Mouse (Mus musculus) liver, embryonic 14.5 days (tissue): ENCODE data around the gene Pnpla3. TPM values are rescaled to one million over a fixed set of nuclear protein-coding genes. Genes with fewer than 3 reads are reported as not detected.

Experiments
- ATAC-seq: fragments of 200-750 bp; cut with Nextera tagmentation; 2 replicates; pipeline ENCODE4 v1.8.0; 2017; ENCODE audit warnings: moderate number of reproducible peaks, mild to moderate bottlenecking, moderate library complexity; ENCODE audit not compliant: insufficient read depth
- DNase-seq, 3 experiments: peaks; one replicate each; pipeline ENCODE4 v3.0.0-alpha.2; 2012 to 2013; ENCODE audit warnings: low read depth in 3 of 3, low spot score in 3 of 3
- H3K27ac ChIP-seq: fragments of 300-500 bp; sonication (generic); 2 replicates; pipeline ENCODE4 v1.5.1; 2014; ENCODE audit warnings: moderate library complexity, mild to moderate bottlenecking, control low read depth, inconsistent platforms
- H3K27me3 ChIP-seq: fragments of 300-500 bp; sonication (generic); 2 replicates; pipeline ENCODE4 v1.6.1; 2014; ENCODE audit warnings: mild to moderate bottlenecking, low read length, moderate library complexity; ENCODE audit not compliant: control insufficient read depth, insufficient read depth
- H3K36me3 ChIP-seq: fragments of 300-500 bp; sonication (generic); replicated peaks from 2 replicates; pipeline ENCODE4 v1.6.1; 2014; ENCODE audit warnings: low read depth; ENCODE audit not compliant: control insufficient read depth, insufficient read depth
- H3K4me1 ChIP-seq, 2 experiments: fragments of 200-500 bp in 1 of 2; fragments of 300-500 bp in 1 of 2; sonication (generic) in 1 of 2; replicated peaks; 2 replicates each; pipeline ENCODE4 v1.6.1; 2012 to 2014; ENCODE audit warnings: antibody characterized with exemption in 1 of 2, inconsistent platforms in 1 of 2, low read length in 1 of 2; ENCODE audit not compliant: control insufficient read depth in 2 of 2, insufficient read depth in 2 of 2
- H3K4me2 ChIP-seq: fragments of 300-500 bp; sonication (generic); 2 replicates; pipeline ENCODE4 v1.6.1; 2014; ENCODE audit warnings: low read depth, mild to moderate bottlenecking, control low read depth, moderate library complexity
- H3K4me3 ChIP-seq, 2 experiments: fragments of 200-500 bp in 1 of 2; fragments of 300-500 bp in 1 of 2; sonication (generic) in 1 of 2; 2 replicates each; pipeline ENCODE4 v1.5.1; 2012 to 2014; ENCODE audit warnings: low read depth in 2 of 2, low read length in 2 of 2, mild to moderate bottlenecking in 2 of 2, control low read depth in 1 of 2, inconsistent platforms in 1 of 2, moderate library complexity in 1 of 2; ENCODE audit not compliant: insufficient read depth in 1 of 2
- H3K9ac ChIP-seq: fragments of 300-500 bp; sonication (generic); replicated peaks from 2 replicates; pipeline ENCODE4 v1.6.1; 2014; ENCODE audit warnings: mild to moderate bottlenecking, control low read depth, moderate library complexity
- H3K9me3 ChIP-seq: fragments of 300-500 bp; sonication (generic); 2 replicates; pipeline ENCODE4 v1.6.1; 2016; ENCODE audit warnings: low read length, mixed read lengths; ENCODE audit not compliant: control insufficient read depth
- CTCF ChIP-seq: IDR thresholded peaks from 2 replicates; pipeline ENCODE4 v1.5.1; 2016; ENCODE audit warnings: antibody characterized with exemption, low read depth, control low read depth
- EP300 ChIP-seq: IDR thresholded peaks from 2 replicates; pipeline ENCODE4 v1.6.1; 2016; ENCODE audit warnings: antibody characterized with exemption, low read depth
- WGBS: fragments of 180-500 bp; shearing (Covaris S2); extraction: QIAGEN DNeasy Blood & Tissue Kit; methylation state at CpG from one replicate; pipeline ENCODE4 v1.1.7; 2014; ENCODE audit not compliant: insufficient replicate concordance; 5-methylcytosine and 5-hydroxymethylcytosine counted together
- polyA plus RNA-seq, 2 experiments: library from polyadenylated mRNA; depleted of rRNA in 1 of 2; stranded (reverse) in 1 of 2; unstranded in 1 of 2; fragments of >200 nt; fragmentation: Nextera tagmentation in 1 of 2; extraction: Ambion mirVana in 1 of 2; gene quantifications; 2 replicates each; pipeline versions ENCODE4 v1.2.1 to v1.2.3; 2012 to 2014

Gene Pnpla3
- polyA plus RNA-seq, 2 experiments = 0.72 to 4.0 TPM

- no peak overlapping the region; the same call in 1 of the 2 replicates for H3K9ac ChIP-seq
- TF ChIP-seq CTCF (no peak), EP300 (no peak)
Observed at GRCm38 (mm10) chr15:84211564-84211963, 43.9 kb downstream of the Pnpla3 start.

GRCm38 (mm10) chr15:84212031-84212755 is 44.6 kb downstream of the Pnpla3 start:
- Histone ChIP-seq H3K27ac (peak overlapping the region; percentile 46), H3K4me3 (no peak overlapping the region), H3K36me3 (peaks cover 32% of the 10 kb centered on the region), H3K4me2 (no peak overlapping the region), H3K9ac (no peak overlapping the region), H3K9me3 (no peaks in the 10 kb centered on the region), H3K27me3 (no peaks in the 10 kb centered on the region), H3K4me1 (peaks cover 22 to 34% of the 10 kb centered on the region in 2 experiments)
- TF ChIP-seq EP300 = no peak
- peak; percentile 99 for TF ChIP-seq CTCF
- DNase-seq = peak; percentile 70 to 75 (median 72)
- 37% methylated on average over 6 of the region's 6 CpGs for WGBS
- peak; percentile 19 for ATAC-seq

More at GRCm38 (mm10) chr15:84211564-84211963, 43.9 kb downstream of the Pnpla3 start:
- Histone ChIP-seq H3K4me2 (no peak overlapping the region), H3K4me1 (peaks cover 22 to 30% of the 10 kb centered on the region in 2 experiments), H3K27me3 (no peaks in the 10 kb centered on the region), H3K4me3 (no peak overlapping the region), H3K36me3 (peaks cover 37% of the 10 kb centered on the region), H3K9me3 (no peaks in the 10 kb centered on the region), H3K27ac (peak overlapping the region; percentile 46)
- 65% methylated on average over 4 of the region's 4 CpGs for WGBS
- ATAC-seq (no peak), DNase-seq (no peak)

GRCm38 (mm10) chr15:84212756-84213105 is 45.1 kb downstream of the Pnpla3 start:
- no peak for DNase-seq
- no peaks in the 10 kb centered on the region for H3K9me3 ChIP-seq
- H3K9ac ChIP-seq = no peak overlapping the region
- peaks cover 27% of the 10 kb centered on the region for H3K36me3 ChIP-seq
- TF ChIP-seq CTCF (no peak), EP300 (no peak)
- no peaks in the 10 kb centered on the region for H3K27me3 ChIP-seq
- H3K4me2 ChIP-seq = no peak overlapping the region
- peaks cover 22 to 36% of the 10 kb centered on the region in 2 experiments for H3K4me1 ChIP-seq
- 89% methylated on average over 2 of the region's 2 CpGs for WGBS
- no peak overlapping the region for H3K27ac ChIP-seq
- ATAC-seq = no peak
- H3K4me3 ChIP-seq = no peak overlapping the region

- Histone ChIP-seq H3K9ac (no peak overlapping the region), H3K27ac (no peak overlapping the region), H3K4me2 (no peak overlapping the region), H3K4me1 (peaks cover 22 to 41% of the 10 kb centered on the region in 2 experiments), H3K9me3 (no peaks in the 10 kb centered on the region), H3K36me3 (peaks cover 25% of the 10 kb centered on the region), H3K27me3 (no peaks in the 10 kb centered on the region), H3K4me3 (no peak overlapping the region)
- no peak for TF ChIP-seq CTCF
- no peak for TF ChIP-seq EP300
- 76% methylated on average over 6 of the region's 6 CpGs for WGBS
- ATAC-seq (no peak), DNase-seq (no peak)
Observed at GRCm38 (mm10) chr15:84213162-84213739, 45.6 kb downstream of the Pnpla3 start.

GRCm38 (mm10) chr15:84214476-84214875 is 46.8 kb downstream of the Pnpla3 start:
- 91% methylated on average over 7 of the region's 7 CpGs for WGBS
- Histone ChIP-seq H3K27ac (no peak overlapping the region), H3K4me2 (no peak overlapping the region), H3K4me1 (peaks cover 13 to 32% of the 10 kb centered on the region in 2 experiments), H3K4me3 (no peak overlapping the region), H3K36me3 (peaks cover 19% of the 10 kb centered on the region), H3K9me3 (no peaks in the 10 kb centered on the region), H3K9ac (no peak overlapping the region), H3K27me3 (no peaks in the 10 kb centered on the region; the same call in 1 of the 2 replicates)
- no peak for DNase-seq
- ATAC-seq = no peak
- TF ChIP-seq CTCF (no peak), EP300 (no peak)
